Mouse (Mus musculus): ENCODE measurements around the gene Cmtm6.

Cmtm6 gene

GRCm38 (mm10) chr9:114768066-114768465 lies 37.1 kb downstream of the Cmtm6 start:
- CTCF ChIA-PET, result interaction anchor here (0.7 kb wide), 1 partner anchor 13 kb away, joined by 3 read pairs; no protein-coding TSS in a partner anchor

DNA sequence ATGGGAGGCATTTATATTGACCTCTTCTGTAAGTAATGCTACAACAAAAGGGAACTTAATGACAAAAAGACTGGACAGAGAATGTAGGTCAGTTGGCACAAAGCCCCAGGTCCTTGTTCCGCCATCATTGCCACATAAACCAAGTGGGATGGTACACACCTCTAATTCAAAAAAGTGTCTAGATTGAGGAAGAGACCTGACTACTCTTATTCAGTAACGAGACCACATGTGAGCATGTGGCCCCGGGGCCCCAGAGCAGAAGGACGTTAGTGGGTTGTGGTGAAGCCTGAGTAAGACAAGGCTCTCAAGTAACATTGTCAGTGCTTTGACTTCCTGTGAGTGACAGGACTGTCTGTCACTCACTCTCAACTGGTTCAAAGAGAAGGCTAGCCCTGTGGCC lies 39.3 kb downstream of the Cmtm6 start:
- CTCF ChIA-PET, result interaction anchor here (0.6 kb wide), 1 partner anchor 67 kb away, joined by 6 read pairs; no protein-coding TSS in a partner anchor

- CTCF ChIA-PET, result no interaction called here
Observed at GRCm38 (mm10) chr9:114771565-114771964, 40.6 kb downstream of the Cmtm6 start.

DNA sequence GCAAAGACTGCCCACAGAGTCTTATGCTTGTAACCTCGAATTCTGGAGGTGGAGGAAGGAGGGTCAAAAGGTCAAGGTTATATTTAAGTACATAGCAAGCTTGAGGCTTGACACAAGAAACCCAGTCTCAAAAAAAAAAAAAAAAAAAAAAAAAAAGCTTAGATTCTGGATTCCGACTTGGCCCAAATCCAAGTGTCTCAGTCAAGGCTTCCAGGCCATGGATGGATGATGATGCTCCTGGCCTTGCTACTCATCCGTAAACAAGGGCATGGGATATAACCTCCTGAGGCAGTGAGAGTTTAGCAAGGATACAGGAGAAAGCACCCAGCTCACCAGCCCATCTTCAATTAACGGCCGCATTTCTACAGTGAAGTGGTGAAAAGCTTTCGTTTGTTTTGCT lies 43.7 kb downstream of the Cmtm6 start:
- CTCF ChIA-PET, result interaction anchor here (0.6 kb wide), 1 partner anchor 14 kb away, joined by 4 read pairs; no protein-coding TSS in a partner anchor

GRCm38 (mm10) chr9:114775272-114775671 lies 44.4 kb downstream of the Cmtm6 start:
- CTCF ChIA-PET, result interaction anchor here (0.6 kb wide), 1 partner anchor 14 kb away, joined by 4 read pairs; no protein-coding TSS in a partner anchor

DNA sequence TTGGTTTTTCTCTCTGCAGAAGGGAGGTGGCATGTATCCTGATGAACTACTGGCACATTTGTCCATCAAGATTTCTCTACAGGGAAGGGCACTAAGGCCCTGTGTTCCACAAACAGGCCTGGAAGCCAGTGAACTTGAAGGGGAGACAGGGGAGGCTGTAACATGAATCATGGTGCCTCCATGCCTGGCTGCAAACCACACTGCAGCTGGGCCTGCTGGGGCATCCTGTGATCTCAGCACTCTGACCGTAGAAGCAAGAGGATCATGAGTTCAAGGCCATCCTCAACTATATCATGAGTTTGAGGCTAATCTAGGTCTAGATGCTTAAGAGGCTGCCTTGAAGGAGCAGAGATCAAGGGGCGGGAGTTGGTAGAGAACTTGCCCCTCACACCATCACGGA lies 45.4 kb downstream of the Cmtm6 start:
- CTCF ChIA-PET, result no interaction called here

- CTCF ChIA-PET, result no interaction called here
Observed at GRCm38 (mm10) chr9:114777178-114778046, 46.5 kb downstream of the Cmtm6 start.

GRCm38 (mm10) chr9:114778047-114778390 lies 47.1 kb downstream of the Cmtm6 start:
- CTCF ChIA-PET, result no interaction called here

- CTCF ChIA-PET, result interaction anchor here (0.7 kb wide), 1 partner anchor 899 kb away, joined by 3 read pairs; no protein-coding TSS in a partner anchor
Observed at GRCm38 (mm10) chr9:114778877-114779276, 48.0 kb downstream of the Cmtm6 start.

- CTCF ChIA-PET, result interaction anchor here (0.6 to 1.0 kb wide), 3 partner anchors 15 to 65 kb away, joined by 3 to 6 read pairs (median 3); no protein-coding TSS in a partner anchor
Observed at GRCm38 (mm10) chr9:114779984-114780745, 49.2 kb downstream of the Cmtm6 start.

- CTCF ChIA-PET, result interaction anchor here (0.6 to 2.6 kb wide), 4 partner anchors 13 to 64 kb away, joined by 3 to 18 read pairs (median 4); no protein-coding TSS in a partner anchor
Observed at GRCm38 (mm10) chr9:114780746-114781525, 50.0 kb downstream of the Cmtm6 start.

DNA sequence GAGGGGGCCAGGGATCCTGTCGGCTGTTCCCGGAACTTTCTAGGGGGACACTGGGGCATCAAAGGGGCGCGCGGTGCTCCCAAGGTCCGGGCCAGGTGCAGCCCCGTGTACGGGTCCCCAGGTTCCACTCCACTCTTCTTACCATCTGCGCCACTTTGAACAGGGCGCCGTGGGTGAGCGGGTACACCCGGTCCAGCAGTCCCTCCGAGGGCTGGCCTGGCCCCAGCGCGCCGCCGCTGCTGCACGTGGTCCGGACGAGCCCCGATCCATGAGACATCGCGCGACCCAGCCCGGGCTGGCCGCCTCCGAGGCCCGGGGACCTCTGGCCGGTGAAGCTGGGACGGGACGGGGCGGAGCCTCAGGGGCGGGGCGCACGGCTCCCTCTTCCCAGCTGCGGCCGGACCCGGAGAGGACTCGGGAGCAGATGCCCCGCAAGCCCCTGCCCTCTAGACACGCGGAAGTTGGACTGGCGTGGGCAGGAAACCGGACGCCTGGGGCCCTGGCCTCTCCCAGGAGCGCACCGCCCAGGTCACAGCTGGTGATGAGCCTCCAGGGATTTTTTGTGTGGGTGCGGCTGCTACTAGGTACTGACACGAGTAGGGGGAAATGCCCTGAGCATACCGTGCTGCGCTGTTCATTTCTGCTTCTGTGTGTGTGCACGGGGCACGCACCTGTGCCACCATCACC lies 50.8 kb downstream of the Cmtm6 start, which contains the start of gene Cmtm7:
Gene Cmtm7, minus strand, starts transcription at position 331 of the 687 bp plus-strand sequence.
- CTCF ChIA-PET, result interaction anchor here (1.0 to 2.6 kb wide), 2 partner anchors 12 to 14 kb away, joined by 3 to 18 read pairs; no protein-coding TSS in a partner anchor

DNA sequence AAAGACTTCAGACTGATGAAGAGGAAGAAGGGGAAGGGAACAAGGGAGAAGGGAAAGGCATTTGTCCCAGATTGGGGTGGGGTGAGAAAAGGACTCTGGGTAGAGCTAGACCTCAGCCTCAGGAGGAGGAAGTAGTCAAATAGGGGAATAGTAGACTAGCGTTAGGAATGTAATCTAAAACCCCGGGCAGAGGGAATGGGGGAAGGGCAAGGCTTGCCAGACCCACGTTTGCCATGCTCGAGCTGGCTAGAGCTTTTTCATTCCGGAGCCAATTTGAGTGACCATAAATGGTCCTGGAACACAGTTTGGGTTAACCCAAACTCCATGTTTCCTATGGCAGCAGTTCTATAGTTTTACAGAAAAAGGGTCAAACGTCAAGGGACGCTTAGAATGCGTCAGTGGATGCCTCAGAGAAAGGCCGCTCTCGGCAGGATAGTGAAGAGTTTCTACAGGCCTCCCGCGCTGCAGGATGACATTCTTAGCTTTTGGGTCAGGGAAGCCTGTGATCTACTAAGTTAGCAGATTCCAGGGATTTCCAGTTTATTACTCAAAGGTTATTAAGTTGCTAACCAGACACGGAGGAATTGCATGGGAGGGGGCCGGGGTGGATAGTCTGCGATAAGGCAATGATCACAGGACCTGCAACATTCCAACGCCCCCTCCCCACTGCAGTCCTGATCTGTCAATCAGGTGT lies 54.7 kb downstream of the Cmtm6 start:
- CTCF ChIA-PET, result interaction anchor here (0.8 kb wide), 1 partner anchor 43 kb away, joined by 3 read pairs; no protein-coding TSS in a partner anchor

GRCm38 (mm10) chr9:114787134-114787533 lies 56.2 kb downstream of the Cmtm6 start:
- CTCF ChIA-PET, result no interaction called here

DNA sequence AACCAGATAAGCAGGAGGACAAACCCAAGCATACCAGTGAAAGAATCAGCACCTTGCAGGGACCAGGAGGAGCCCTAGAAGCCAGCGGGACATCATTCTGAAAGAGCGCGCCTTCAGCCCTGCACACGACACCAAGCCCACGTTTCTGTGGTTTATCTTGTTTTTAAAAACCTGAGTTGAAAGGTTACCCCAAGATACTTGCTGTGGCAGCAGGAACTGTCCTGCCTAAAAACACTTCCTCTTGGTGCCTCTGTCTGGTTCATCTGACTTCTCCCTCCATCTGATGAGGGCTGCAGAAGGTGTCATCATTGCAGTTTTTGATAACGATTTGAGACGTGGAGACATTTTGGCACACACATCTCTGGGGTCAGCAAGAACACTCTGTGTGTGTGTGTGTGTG lies 56.8 kb downstream of the Cmtm6 start:
- CTCF ChIA-PET, result interaction anchor here (0.6 kb wide), 1 partner anchor 38 kb away, joined by 4 read pairs; no protein-coding TSS in a partner anchor

- CTCF ChIA-PET, result interaction anchor here (0.5 kb wide), 1 partner anchor 14 kb away, joined by 4 read pairs; no protein-coding TSS in a partner anchor
Observed at GRCm38 (mm10) chr9:114788697-114789096, 57.8 kb downstream of the Cmtm6 start.

GRCm38 (mm10) chr9:114789557-114789956 lies 58.6 kb downstream of the Cmtm6 start:
- CTCF ChIA-PET, result no interaction called here

DNA sequence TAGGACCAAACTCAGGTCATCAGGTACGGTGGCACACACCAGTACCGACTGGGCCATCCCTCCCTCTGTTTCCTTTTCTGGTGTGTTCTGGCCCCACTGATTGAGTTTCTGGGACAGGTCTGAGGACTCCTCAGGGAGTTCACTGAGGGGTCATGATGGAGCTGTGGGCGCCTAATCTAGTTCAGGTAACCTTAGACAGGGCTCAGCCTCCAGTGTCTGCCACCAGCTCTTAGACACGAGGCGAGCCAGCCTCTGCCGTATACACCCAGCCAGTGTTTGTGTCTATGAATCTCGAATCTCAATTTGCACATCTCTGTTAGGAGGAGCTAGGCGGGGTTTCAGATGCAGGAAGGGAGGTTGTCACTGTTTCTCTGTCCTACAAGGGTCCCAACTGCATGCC lies 59.1 kb downstream of the Cmtm6 start:
- CTCF ChIA-PET, result no interaction called here

DNA sequence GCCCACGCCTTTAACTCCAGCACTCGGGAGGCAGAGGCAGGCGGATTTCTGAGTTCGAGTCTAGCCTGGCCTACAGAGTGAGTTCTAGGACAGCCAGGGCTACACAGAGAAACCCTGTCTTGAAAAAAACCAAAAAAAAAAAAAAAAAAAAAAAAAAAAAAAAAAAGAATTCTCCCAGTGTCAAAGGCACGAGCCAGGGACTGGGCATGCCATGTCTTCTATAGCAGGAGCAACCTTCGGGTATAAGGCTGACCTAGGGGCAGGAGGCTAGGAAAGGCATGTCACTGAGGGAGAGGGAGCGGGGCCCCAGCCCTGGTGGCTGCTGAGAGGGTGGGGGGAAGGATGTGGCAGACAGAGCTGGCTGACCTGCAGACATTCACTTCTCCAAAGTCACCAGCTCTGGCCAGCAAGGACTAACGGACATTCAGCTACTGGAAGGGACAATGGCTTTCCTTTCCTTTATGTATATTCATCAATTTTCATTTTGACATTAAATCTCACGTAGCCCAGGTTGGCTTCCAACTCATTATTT lies 62.9 kb downstream of the Cmtm6 start:
- CTCF ChIA-PET, result interaction anchor here (0.6 to 1.6 kb wide), 2 partner anchors 11 to 16 kb away, joined by 5 to 18 read pairs; partner anchors contain the start of gene Cmtm7
